Mouse (Mus musculus) liver, embryonic 18 days (tissue): ENCODE results near the gene Gm9049. TPM values are rescaled to one million over a fixed set of nuclear protein-coding genes. Genes with fewer than 3 reads are reported as not detected.

ENCODE experiments used
- polyA plus RNA-seq: library from polyadenylated mRNA; depleted of rRNA; stranded (reverse); fragments of >200 nt; gene quantifications from 2 replicates; pipeline ENCODE4 v1.2.3, GENCODE M21; 2012; rRNA removed

The Gm9049 gene
- polyA plus RNA-seq = not detected in 2 replicates

GRCm38 (mm10) chr10:118354005-118354404 is at the start of gene Gm9049:
TSS of gene Gm9049 (minus strand) at chr10:118354105.

GRCm38 (mm10) chr10:118348579-118348978 is 5.3 kb downstream of the Gm9049 start, which contains the start of gene Gm9048:
TSS of gene Gm9048 (minus strand) at chr10:118348679.

GRCm38 (mm10) chr10:118343155-118343554 is 10.8 kb downstream of the Gm9049 start, which contains the start of gene Gm9046:
TSS of gene Gm9046 (minus strand) at chr10:118343255.

GRCm38 (mm10) chr10:118337731-118338130 is 16.2 kb downstream of the Gm9049 start, which contains the start of gene Gm9045:
TSS of gene Gm9045 (minus strand) at chr10:118337831.

GRCm38 (mm10) chr10:118332308-118332707 is 21.6 kb downstream of the Gm9049 start, which contains the start of gene Gm9044:
TSS of gene Gm9044 (minus strand) at chr10:118332408.

GRCm38 (mm10) chr10:118326869-118327268 is 27.0 kb downstream of the Gm9049 start, which contains the start of gene Gm9040:
TSS of gene Gm9040 (minus strand) at chr10:118326969.

Other genes with a start within 250 kb of the Gm9049 start
- 4.3 and 4.4 TPM in 2 replicates for gene Mdm1, start 212.3 kb downstream of the Gm9049 start, polyA plus RNA-seq
- not detected in 2 replicates for gene Il22, start 149.2 kb downstream of the Gm9049 start, polyA plus RNA-seq
- gene Gm32717, start 113.3 kb downstream of the Gm9049 start, polyA plus RNA-seq = 0.01 TPM in 1 of 2 replicates, not detected in the other
- gene Gm32802, start 95.4 kb downstream of the Gm9049 start, polyA plus RNA-seq = 0.01 TPM in 1 of 2 replicates, not detected in the other
- gene Iltifb, start 59.1 kb downstream of the Gm9049 start, polyA plus RNA-seq = not detected in 2 replicates
- not detected in 2 replicates for gene Gm9040, start 27.1 kb downstream of the Gm9049 start, polyA plus RNA-seq
- not detected in 2 replicates for gene Gm9044, start 21.7 kb downstream of the Gm9049 start, polyA plus RNA-seq
- gene Gm9045, start 16.3 kb downstream of the Gm9049 start, polyA plus RNA-seq = not detected in 2 replicates
- not detected in 2 replicates for gene Gm9046, start 10.8 kb downstream of the Gm9049 start, polyA plus RNA-seq
- gene Gm9048, start 5.4 kb downstream of the Gm9049 start, polyA plus RNA-seq = not detected in 2 replicates
- gene Ifng, start 86.9 kb upstream of the Gm9049 start, polyA plus RNA-seq = 0.03 and 0.11 TPM in 2 replicates